Mouse (Mus musculus): ENCODE data around the gene Baat.
"Not testable (repeated sequence)": the region's sequence is repeated elsewhere in the genome, so short reads cannot be mapped to it uniquely, and the experiment has no call there.

DNA sequence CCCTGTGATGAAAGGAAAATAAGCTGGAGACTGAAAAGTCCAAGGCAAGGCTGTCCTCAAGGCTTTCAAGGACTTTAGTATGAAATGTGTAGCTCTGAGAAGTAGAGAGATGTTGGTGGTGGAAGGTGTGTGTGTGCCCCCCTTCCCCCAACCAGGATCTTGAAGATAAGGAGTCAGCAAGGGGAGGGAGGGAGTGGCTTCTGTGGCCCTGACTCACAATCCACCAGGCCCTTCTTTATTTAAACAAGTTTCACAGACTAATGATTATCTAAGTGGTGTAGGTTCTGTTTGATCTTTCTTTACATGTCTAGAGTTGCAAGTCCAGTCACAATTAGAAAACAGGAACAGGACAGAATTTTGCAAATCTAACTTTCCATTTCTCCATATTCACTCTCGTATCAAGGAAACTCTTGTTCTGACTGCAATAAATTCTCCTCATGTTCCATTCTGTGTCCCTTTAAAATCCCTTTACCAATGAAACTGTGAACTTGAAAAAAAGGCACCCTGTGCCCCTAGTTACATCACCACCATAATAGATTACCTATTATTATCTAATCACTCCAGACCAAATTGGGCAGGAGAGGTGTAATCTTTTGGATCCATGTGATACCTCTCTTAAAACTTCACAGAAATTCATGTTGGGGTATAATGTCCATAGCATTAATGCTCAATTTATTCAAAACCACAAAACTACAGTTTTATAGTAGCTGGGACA lies 55.1 kb downstream of the Baat start:
- not testable (repeated sequence) for TF ChIP-seq POU5F1 (IDR thresholded peaks at IDR 0.05; ENCODE audit: borderline replicate concordance, low read length); CTCF (conservative IDR thresholded peaks at IDR 0.05; ENCODE audit: low read length)

Data from E14TG2a.4 (cell line).